Mouse (Mus musculus): ENCODE results near the gene Gng7. TPM values are rescaled to one million over a fixed set of nuclear protein-coding genes. Genes with fewer than 3 reads are reported as not detected.
"Not testable (repeated sequence)": the region's sequence is repeated elsewhere in the genome, so short reads cannot be mapped to it uniquely, and the experiment has no call there.

The Gng7 gene
- polyA plus RNA-seq, 1 experiment from 2014 or later: 1.8 TPM

GRCm38 (mm10) chr10:80995091-80995632, 19.6 kb downstream of the Gng7 start:
- DNase-seq (ENCODE audit: low spot score): peak; percentile 79

- no peak for DNase-seq (ENCODE audit: low spot score)
Measured at GRCm38 (mm10) chr10:80994621-80995020, 20.1 kb downstream of the Gng7 start.

GRCm38 (mm10) chr10:80993276-80993675, 21.5 kb downstream of the Gng7 start:
- DNase-seq (ENCODE audit: low spot score): no peak

- DNase-seq (ENCODE audit: low spot score): no peak
Measured at GRCm38 (mm10) chr10:80991945-80992344, 22.8 kb downstream of the Gng7 start.

GRCm38 (mm10) chr10:80991007-80991406, 23.7 kb downstream of the Gng7 start:
- DNase-seq (ENCODE audit: low spot score): peak; percentile 63

- DNase-seq (ENCODE audit: low spot score): peak; percentile 56
Measured at GRCm38 (mm10) chr10:80990406-80990805, 24.3 kb downstream of the Gng7 start.

- not testable (repeated sequence) for DNase-seq (ENCODE audit: low spot score)
Measured at GRCm38 (mm10) chr10:80989854-80990253, 24.9 kb downstream of the Gng7 start.

GRCm38 (mm10) chr10:80989446-80989845, 25.3 kb downstream of the Gng7 start:
- DNase-seq (ENCODE audit: low spot score): no peak

- peak; percentile 81 for DNase-seq (ENCODE audit: low spot score)
Measured at GRCm38 (mm10) chr10:80987709-80988441, 26.9 kb downstream of the Gng7 start.

GRCm38 (mm10) chr10:80986754-80987153, 28.0 kb downstream of the Gng7 start:
- DNase-seq (ENCODE audit: low spot score): no peak

- peak; percentile 28 for DNase-seq (ENCODE audit: low spot score)
Measured at GRCm38 (mm10) chr10:80985970-80986701, 28.6 kb downstream of the Gng7 start.

GRCm38 (mm10) chr10:80985241-80985969, 29.3 kb downstream of the Gng7 start:
- peak; percentile 27 for DNase-seq (ENCODE audit: low spot score)

GRCm38 (mm10) chr10:80984223-80984622, 30.5 kb downstream of the Gng7 start:
- DNase-seq (ENCODE audit: low spot score): no peak

- no peak for DNase-seq (ENCODE audit: low spot score)
Measured at GRCm38 (mm10) chr10:80982381-80982780, 32.4 kb downstream of the Gng7 start.

GRCm38 (mm10) chr10:80981564-80982112, 33.1 kb downstream of the Gng7 start:
- no peak for DNase-seq (ENCODE audit: low spot score)

- DNase-seq (ENCODE audit: low spot score): no peak
Measured at GRCm38 (mm10) chr10:80975478-80975877, 39.3 kb downstream of the Gng7 start.

GRCm38 (mm10) chr10:80973722-80974121, 41.0 kb downstream of the Gng7 start:
- DNase-seq (ENCODE audit: low spot score): no peak

GRCm38 (mm10) chr10:80972071-80972987, 42.4 kb downstream of the Gng7 start:
- no peak for DNase-seq (ENCODE audit: low spot score)

- no peak for DNase-seq (ENCODE audit: low spot score)
Measured at GRCm38 (mm10) chr10:80971533-80971932, 43.2 kb downstream of the Gng7 start.

GRCm38 (mm10) chr10:80970159-80970558, 44.6 kb downstream of the Gng7 start:
- DNase-seq (ENCODE audit: low spot score): no peak
